In genomic region chr11:115335223-115335622, GRCm38 (mm10) we compare ENCODE assay signal across 15 mouse cellular contexts. TPM values are rescaled to one million over a fixed set of nuclear protein-coding genes. Genes with fewer than 3 reads are reported as not detected.
A peak's percentile ranks its signal among the peaks of the same experiment; 100 is the strongest.
DNase-seq lines count a peak whose midpoint lies in the region; ATAC-seq and TF ChIP-seq lines count a peak whose summit lies in the region.
"Had no signal": no experiment of that assay in that cellular context is flagged by ENCODE, and none has a peak within 500 bp of the region (broad histone marks: within the 10 kb centered on the region; RNA-seq: fewer than 3 reads in every experiment).

No protein-coding gene starts in this region.

- 0 out of 2 replicates have a peak, but pooled peaks cover 3% of the 10 kb centered on the region for H3K4me1 ChIP-seq in forebrain, postnatal 0 days (ENCODE audit: insufficient read depth)
- H3K4me1 ChIP-seq in forebrain, embryonic 15.5 days = peaks cover 9% of the 10 kb centered on the region
- H3K4me1 ChIP-seq in lung, postnatal 0 days (ENCODE audit: insufficient read depth, low read depth, low read length) = no peaks in the 10 kb centered on the region
- peaks cover 13% of the 10 kb centered on the region; the same call in 1 of the 2 replicates for H3K4me1 ChIP-seq in intestine, postnatal 0 days (replicated peaks; ENCODE audit: control insufficient read depth, insufficient read depth, low read length)
- peaks cover 23% of the 10 kb centered on the region for H3K4me1 ChIP-seq in small intestine, adult 2 months (ENCODE audit: control insufficient read depth, insufficient read depth, insufficient read length, low read length)
- H3K4me1 ChIP-seq: liver, embryonic 13.5 days had no signal

- no peak for TF ChIP-seq CTCF in forebrain, postnatal 0 days (IDR thresholded peaks at IDR 0.05; ENCODE audit: low read depth)
- no peak for TF ChIP-seq CTCF in lung, postnatal 0 days (IDR thresholded peaks at IDR 0.05)
- no peak for TF ChIP-seq CTCF in intestine, postnatal 0 days (IDR thresholded peaks at IDR 0.05; ENCODE audit: low read depth)
- TF ChIP-seq CTCF in small intestine, adult 2 months (IDR thresholded peaks at IDR 0.05; ENCODE audit: extremely low read depth, insufficient read length, insufficient replicate concordance, low read depth, low read length) = no peak

- no peaks in the 10 kb centered on the region for H3K9me3 ChIP-seq in forebrain, postnatal 0 days (ENCODE audit: low read length)
- no peaks in the 10 kb centered on the region for H3K9me3 ChIP-seq in forebrain, embryonic 15.5 days
- no peaks in the 10 kb centered on the region for H3K9me3 ChIP-seq in lung, postnatal 0 days (ENCODE audit: low read length)
- no peaks in the 10 kb centered on the region for H3K9me3 ChIP-seq in intestine, postnatal 0 days (ENCODE audit: control insufficient read depth)
- H3K9me3 ChIP-seq: embryonic facial prominence, embryonic 15.5 days; heart, embryonic 12.5 days; liver, embryonic 13.5 days had no signal

- no peak for ATAC-seq in forebrain, postnatal 0 days
- no peak for ATAC-seq in forebrain, embryonic 15.5 days (replicated peaks)
- no peak for ATAC-seq in lung, postnatal 0 days
- no peak for ATAC-seq in intestine, postnatal 0 days
- ATAC-seq: activated CD4-positive, CD25-positive, alpha-beta regulatory T cell, adult 4 months had no signal

- H3K27ac ChIP-seq in forebrain, postnatal 0 days (ENCODE audit: low read depth, low read length) = no peak overlapping the region
- no peak overlapping the region for H3K27ac ChIP-seq in forebrain, embryonic 15.5 days (replicated peaks)
- no peak overlapping the region for H3K27ac ChIP-seq in lung, postnatal 0 days (ENCODE audit: low read length)
- no peak overlapping the region for H3K27ac ChIP-seq in intestine, postnatal 0 days (ENCODE audit: low read depth, low read length)
- no peak overlapping the region for H3K27ac ChIP-seq in small intestine, adult 2 months (ENCODE audit: insufficient read depth, low read depth, low read length)
- H3K27ac ChIP-seq: embryonic facial prominence, embryonic 15.5 days; liver, embryonic 13.5 days had no signal

- H3K9ac ChIP-seq in forebrain, postnatal 0 days = no peak overlapping the region
- H3K9ac ChIP-seq in forebrain, embryonic 15.5 days (replicated peaks) = no peak overlapping the region
- H3K9ac ChIP-seq in lung, postnatal 0 days (replicated peaks; ENCODE audit: low read depth) = no peak overlapping the region
- H3K9ac ChIP-seq in intestine, postnatal 0 days (ENCODE audit: low read depth, low read length) = no peak overlapping the region
- H3K9ac ChIP-seq: embryonic facial prominence, embryonic 15.5 days; heart, embryonic 12.5 days; liver, embryonic 13.5 days had no signal

- 0 out of 2 replicates have a peak, but pooled peaks have one; percentile 9 for TF ChIP-seq POLR2A in small intestine, adult 2 months (IDR thresholded peaks at IDR 0.05; ENCODE audit: low read depth, low read length)

- peaks cover 19% of the 10 kb centered on the region for H3K27me3 ChIP-seq in forebrain, postnatal 0 days (ENCODE audit: insufficient read depth, low read length)
- H3K27me3 ChIP-seq in forebrain, embryonic 15.5 days = peaks cover 19% of the 10 kb centered on the region
- H3K27me3 ChIP-seq in lung, postnatal 0 days (replicated peaks; ENCODE audit: insufficient read depth, low read length) = peaks cover 22% of the 10 kb centered on the region; the same call in 1 of the 2 replicates
- H3K27me3 ChIP-seq in intestine, postnatal 0 days (replicated peaks; ENCODE audit: control insufficient read depth, insufficient read depth, low read length) = peaks cover 49% of the 10 kb centered on the region
- H3K27me3 ChIP-seq in small intestine, adult 2 months (ENCODE audit: control insufficient read depth, insufficient read depth, low read length) = peaks cover 18% of the 10 kb centered on the region

- no peaks in the 10 kb centered on the region for H3K36me3 ChIP-seq in forebrain, postnatal 0 days (ENCODE audit: insufficient read depth)
- no peaks in the 10 kb centered on the region for H3K36me3 ChIP-seq in forebrain, embryonic 15.5 days
- H3K36me3 ChIP-seq in lung, postnatal 0 days (ENCODE audit: insufficient read depth, low read length) = no peaks in the 10 kb centered on the region
- no peaks in the 10 kb centered on the region for H3K36me3 ChIP-seq in intestine, postnatal 0 days (ENCODE audit: control insufficient read depth, insufficient read depth)
- H3K36me3 ChIP-seq in small intestine, adult 2 months (ENCODE audit: control insufficient read depth, insufficient read depth, low read length) = no peaks in the 10 kb centered on the region
- H3K36me3 ChIP-seq: embryonic facial prominence, embryonic 15.5 days; heart, embryonic 12.5 days; liver, embryonic 13.5 days had no signal

- TF ChIP-seq EP300 in lung, postnatal 0 days (IDR thresholded peaks at IDR 0.05) = no peak

- no peak overlapping the region for H3K4me3 ChIP-seq in forebrain, postnatal 0 days (ENCODE audit: low read depth, low read length)
- no peak overlapping the region for H3K4me3 ChIP-seq in forebrain, embryonic 15.5 days
- no peak overlapping the region for H3K4me3 ChIP-seq in lung, postnatal 0 days (ENCODE audit: low read depth, low read length)
- 0 out of 2 replicates have a peak overlapping the region, but pooled peaks have one; percentile 18 for H3K4me3 ChIP-seq in intestine, postnatal 0 days (ENCODE audit: low read depth, low read length)
- peak overlapping the region; percentile 46 for H3K4me3 ChIP-seq in small intestine, adult 2 months (ENCODE audit: low read depth, low read length)
- H3K4me3 ChIP-seq: heart, embryonic 12.5 days; liver, embryonic 13.5 days had no signal

- H3K4me2 ChIP-seq in forebrain, postnatal 0 days (ENCODE audit: low read depth) = peak overlapping the region; percentile 55; the same call in 1 of the 2 replicates
- no peak overlapping the region for H3K4me2 ChIP-seq in forebrain, embryonic 15.5 days (replicated peaks)
- H3K4me2 ChIP-seq in lung, postnatal 0 days (replicated peaks; ENCODE audit: low read depth, low read length) = no peak overlapping the region
- H3K4me2 ChIP-seq in intestine, postnatal 0 days (replicated peaks; ENCODE audit: low read depth) = no peak overlapping the region; the same call in 1 of the 2 replicates

- DNase-seq in forebrain, postnatal 0 days = no peak
- peak; percentile 39 for DNase-seq in lung, postnatal 36 days
- no peak for DNase-seq in lung, postnatal 0 days (ENCODE audit: low spot score)
- no peak for DNase-seq in layer of hippocampus, adult 9-11 months
- DNase-seq: gastrocnemius, postnatal 36 days; liver, embryonic 13.5 days; thymus, adult 2 months had no signal

- WGBS in forebrain, postnatal 0 days = 42% methylated on average over 12 of the region's 12 CpGs
- 45% methylated on average over 12 of the region's 12 CpGs for WGBS in forebrain, embryonic 15.5 days
- 43% methylated on average over 12 of the region's 12 CpGs for WGBS in lung, postnatal 0 days
- WGBS in intestine, postnatal 0 days = 43% methylated on average over 12 of the region's 12 CpGs
- 30% methylated on average over 12 of the region's 12 CpGs for WGBS in small intestine, adult 2 months

RNA-seq across cellular contexts. Expression of gene Otop3, which starts 0.7 kb away (rescaled TPM):
- 0.31 and 0.48 TPM in 2 replicates for total RNA-seq in forebrain, postnatal 0 days (2014; rRNA removed)
- polyA plus RNA-seq in forebrain, postnatal 0 days (2015; fragmentation: Nextera tagmentation; extraction: Ambion mirVana) = 0.47 and 0.98 TPM in 2 replicates
- 0.10 and 0.25 TPM in 2 replicates for polyA plus RNA-seq in forebrain, embryonic 15.5 days (2015; fragmentation: Nextera tagmentation; extraction: Ambion mirVana)
- not detected in 2 replicates for polyA plus RNA-seq in lung, postnatal 0 days (2015; fragmentation: Nextera tagmentation; extraction: Ambion mirVana)
- polyA plus RNA-seq in intestine, postnatal 0 days (2015; fragmentation: Nextera tagmentation; extraction: Ambion mirVana) = 2.3 and 4.3 TPM in 2 replicates
- 0.61 and 93.4 TPM in 2 replicates for polyA plus RNA-seq in small intestine, adult 2 months (2012; rRNA removed)
- total RNA-seq: gastrocnemius, postnatal 36 days had no signal
- polyA plus RNA-seq: cortical plate, adult 2 months; heart, embryonic 12.5 days; liver, embryonic 13.5 days; spleen, adult 2 months had no signal

RNA-seq across cellular contexts. Expression of gene Ush1g, which starts 13.4 kb away (rescaled TPM):
- 0.23 and 0.33 TPM in 2 replicates for total RNA-seq in forebrain, postnatal 0 days (2014; rRNA removed)
- 0.06 and 0.09 TPM in 2 replicates for polyA plus RNA-seq in forebrain, postnatal 0 days (2015; fragmentation: Nextera tagmentation; extraction: Ambion mirVana)
- 0.05 TPM in 1 of 2 replicates, not detected in the other for polyA plus RNA-seq in forebrain, embryonic 15.5 days (2015; fragmentation: Nextera tagmentation; extraction: Ambion mirVana)
- polyA plus RNA-seq in lung, postnatal 0 days (2015; fragmentation: Nextera tagmentation; extraction: Ambion mirVana) = not detected in 2 replicates
- 0.05 and 0.09 TPM in 2 replicates for polyA plus RNA-seq in intestine, postnatal 0 days (2015; fragmentation: Nextera tagmentation; extraction: Ambion mirVana)
- 0.05 and 0.08 TPM in 2 replicates for polyA plus RNA-seq in small intestine, adult 2 months (2012; rRNA removed)
- polyA plus RNA-seq: activated CD4-positive, CD25-positive, alpha-beta regulatory T cell, adult 4 months had no signal

RNA-seq across cellular contexts. Expression of gene Otop2, which starts 28.3 kb away (rescaled TPM):
- total RNA-seq in forebrain, postnatal 0 days (2014; rRNA removed) = 0.15 TPM in 1 of 2 replicates, not detected in the other
- polyA plus RNA-seq in forebrain, postnatal 0 days (2015; fragmentation: Nextera tagmentation; extraction: Ambion mirVana) = 0.10 and 0.13 TPM in 2 replicates
- 0.08 TPM in 1 of 2 replicates, not detected in the other for polyA plus RNA-seq in forebrain, embryonic 15.5 days (2015; fragmentation: Nextera tagmentation; extraction: Ambion mirVana)
- polyA plus RNA-seq in lung, postnatal 0 days (2015; fragmentation: Nextera tagmentation; extraction: Ambion mirVana) = not detected in 2 replicates
- 0.05 TPM in 1 of 2 replicates, not detected in the other for polyA plus RNA-seq in intestine, postnatal 0 days (2015; fragmentation: Nextera tagmentation; extraction: Ambion mirVana)
- polyA plus RNA-seq in small intestine, adult 2 months (2012; rRNA removed) = 0.08 and 1.3 TPM in 2 replicates
- total RNA-seq: gastrocnemius, postnatal 36 days had no signal
- polyA plus RNA-seq: activated CD4-positive, CD25-positive, alpha-beta regulatory T cell, adult 4 months; heart, embryonic 12.5 days; liver, embryonic 13.5 days; spleen, adult 2 months had no signal

RNA-seq across cellular contexts. Expression of gene Hid1, which starts 32.3 kb away (rescaled TPM):
- total RNA-seq in forebrain, postnatal 0 days (2014; rRNA removed) = 52.4 and 54.5 TPM in 2 replicates
- 42.8 and 46.6 TPM in 2 replicates for polyA plus RNA-seq in forebrain, postnatal 0 days (2015; fragmentation: Nextera tagmentation; extraction: Ambion mirVana)
- polyA plus RNA-seq in forebrain, embryonic 15.5 days (2015; fragmentation: Nextera tagmentation; extraction: Ambion mirVana) = 48.9 and 50.3 TPM in 2 replicates
- 16.0 and 17.9 TPM in 2 replicates for polyA plus RNA-seq in lung, postnatal 0 days (2015; fragmentation: Nextera tagmentation; extraction: Ambion mirVana)
- polyA plus RNA-seq in intestine, postnatal 0 days (2015; fragmentation: Nextera tagmentation; extraction: Ambion mirVana) = 10.8 and 12.1 TPM in 2 replicates
- 30.2 and 37.6 TPM in 2 replicates for polyA plus RNA-seq in small intestine, adult 2 months (2012; rRNA removed)

RNA-seq across cellular contexts. Expression of gene Fads6, which starts 37.8 kb away (rescaled TPM):
- total RNA-seq in forebrain, postnatal 0 days (2014; rRNA removed) = 3.8 and 6.5 TPM in 2 replicates
- 0.47 and 0.48 TPM in 2 replicates for polyA plus RNA-seq in forebrain, postnatal 0 days (2015; fragmentation: Nextera tagmentation; extraction: Ambion mirVana)
- 0.37 TPM in 2 replicates for polyA plus RNA-seq in forebrain, embryonic 15.5 days (2015; fragmentation: Nextera tagmentation; extraction: Ambion mirVana)
- polyA plus RNA-seq in lung, postnatal 0 days (2015; fragmentation: Nextera tagmentation; extraction: Ambion mirVana) = 0.17 and 0.24 TPM in 2 replicates
- polyA plus RNA-seq in intestine, postnatal 0 days (2015; fragmentation: Nextera tagmentation; extraction: Ambion mirVana) = 0.26 and 0.55 TPM in 2 replicates
- 0.71 and 1.4 TPM in 2 replicates for polyA plus RNA-seq in small intestine, adult 2 months (2012; rRNA removed)

Comparison
In these comparisons a context has a peak if more than half of its experiments do, and no peak if none do; other contexts are left out.
1. H3K4me3 ChIP-seq: peak in intestine, postnatal 0 days (single experiment) and small intestine, adult 2 months (single experiment); none in forebrain, postnatal 0 days (single experiment), forebrain, embryonic 15.5 days (single experiment) and lung, postnatal 0 days (single experiment).